Mouse (Mus musculus): ENCODE results near the gene Olfr510. TPM values are rescaled to one million over a fixed set of nuclear protein-coding genes. Genes with fewer than 3 reads are reported as not detected.
"Not testable (repeated sequence)": the region's sequence is repeated elsewhere in the genome, so short reads cannot be mapped to it uniquely, and the experiment has no call there.

The Olfr510 gene
- not detected in 2 replicates for polyA plus RNA-seq (2014; fragmentation: Nextera tagmentation; extraction: Ambion mirVana)

GRCm38 (mm10) chr7:108666118-108666517, at the start of gene Olfr510:
Gene Olfr510, plus strand, starts transcription at chr7:108666418.
- Histone ChIP-seq H3K4me1 (ENCODE audit: control insufficient read depth, insufficient read depth, low read length) (no peaks in the 10 kb centered on the region), H3K9me3 (ENCODE audit: control insufficient read depth, low read length) (no peaks in the 10 kb centered on the region), H3K27ac (ENCODE audit: low read depth, low read length) (no peak within 1 kb of the TSS), H3K27me3 (ENCODE audit: control insufficient read depth, insufficient read depth, low read length) (no peaks in the 10 kb centered on the region), H3K4me3 (ENCODE audit: low read length) (no peak within 1 kb of the TSS), H3K36me3 (ENCODE audit: control insufficient read depth, insufficient read depth, low read length) (no peaks in the 10 kb centered on the region), H3K4me2 (replicated peaks; ENCODE audit: low read depth, low read length) (no peak within 1 kb of the TSS), H3K9ac (ENCODE audit: low read depth, low read length) (no peak within 1 kb of the TSS)
- ATAC-seq (ENCODE audit: low FRiP score, low TSS enrichment) = no peak
- WGBS = 91% methylated on average over 1 of the region's 1 CpGs

- not testable (repeated sequence) for H3K9ac ChIP-seq (ENCODE audit: low read depth, low read length); ATAC-seq (ENCODE audit: low FRiP score, low TSS enrichment); H3K4me3 ChIP-seq (ENCODE audit: low read length); H3K27ac ChIP-seq (ENCODE audit: low read depth, low read length); H3K4me2 ChIP-seq (replicated peaks; ENCODE audit: low read depth, low read length); H3K36me3 ChIP-seq (ENCODE audit: control insufficient read depth, insufficient read depth, low read length); H3K9me3 ChIP-seq (ENCODE audit: control insufficient read depth, low read length); H3K27me3 ChIP-seq (ENCODE audit: control insufficient read depth, insufficient read depth, low read length); H3K4me1 ChIP-seq (ENCODE audit: control insufficient read depth, insufficient read depth, low read length)
- 61% methylated on average over 3 of the region's 3 CpGs for WGBS
Observed at GRCm38 (mm10) chr7:108616781-108617180, 49.4 kb upstream of the Olfr510 start.

GRCm38 (mm10) chr7:108621514-108621913, 44.7 kb upstream of the Olfr510 start, which contains the start of gene Olfr507:
Gene Olfr507, plus strand, starts transcription at chr7:108621814.
- Histone ChIP-seq H3K9ac (ENCODE audit: low read depth, low read length) (no peak within 1 kb of the TSS), H3K9me3 (ENCODE audit: control insufficient read depth, low read length) (no peaks in the 10 kb centered on the region), H3K4me2 (replicated peaks; ENCODE audit: low read depth, low read length) (no peak within 1 kb of the TSS), H3K27ac (ENCODE audit: low read depth, low read length) (no peak within 1 kb of the TSS), H3K27me3 (ENCODE audit: control insufficient read depth, insufficient read depth, low read length) (no peaks in the 10 kb centered on the region), H3K4me3 (ENCODE audit: low read length) (no peak within 1 kb of the TSS), H3K36me3 (ENCODE audit: control insufficient read depth, insufficient read depth, low read length) (no peaks in the 10 kb centered on the region), H3K4me1 (ENCODE audit: control insufficient read depth, insufficient read depth, low read length) (no peaks in the 10 kb centered on the region)
- WGBS = 80% methylated on average over 2 of the region's 2 CpGs
- ATAC-seq (ENCODE audit: low FRiP score, low TSS enrichment) = no peak

- no peaks in the 10 kb centered on the region for H3K9me3 ChIP-seq (ENCODE audit: control insufficient read depth, low read length)
- H3K4me1 ChIP-seq (ENCODE audit: control insufficient read depth, insufficient read depth, low read length) = no peaks in the 10 kb centered on the region
- no peak for ATAC-seq (ENCODE audit: low FRiP score, low TSS enrichment)
- no peak within 1 kb of the TSS for H3K27ac ChIP-seq (ENCODE audit: low read depth, low read length)
- H3K27me3 ChIP-seq (ENCODE audit: control insufficient read depth, insufficient read depth, low read length) = no peaks in the 10 kb centered on the region
- H3K4me2 ChIP-seq (replicated peaks; ENCODE audit: low read depth, low read length) = no peak within 1 kb of the TSS
- no peak within 1 kb of the TSS for H3K4me3 ChIP-seq (ENCODE audit: low read length)
- no peak within 1 kb of the TSS for H3K9ac ChIP-seq (ENCODE audit: low read depth, low read length)
- 86% methylated on average over 3 of the region's 3 CpGs for WGBS
- H3K36me3 ChIP-seq (ENCODE audit: control insufficient read depth, insufficient read depth, low read length) = no peaks in the 10 kb centered on the region
Observed at GRCm38 (mm10) chr7:108629694-108630093, 36.5 kb upstream of the Olfr510 start, which contains the start of gene Olfr508. Gene Olfr508, plus strand, starts transcription at chr7:108629994.

GRCm38 (mm10) chr7:108651806-108652205, 14.4 kb upstream of the Olfr510 start, which contains the start of gene Olfr509:
Gene Olfr509, minus strand, starts transcription at chr7:108651906.
- Histone ChIP-seq H3K4me1 (ENCODE audit: control insufficient read depth, insufficient read depth, low read length) (no peaks in the 10 kb centered on the region), H3K4me3 (ENCODE audit: low read length) (no peak within 1 kb of the TSS), H3K9me3 (ENCODE audit: control insufficient read depth, low read length) (no peaks in the 10 kb centered on the region), H3K4me2 (replicated peaks; ENCODE audit: low read depth, low read length) (no peak within 1 kb of the TSS), H3K27me3 (ENCODE audit: control insufficient read depth, insufficient read depth, low read length) (no peaks in the 10 kb centered on the region), H3K36me3 (ENCODE audit: control insufficient read depth, insufficient read depth, low read length) (no peaks in the 10 kb centered on the region), H3K9ac (ENCODE audit: low read depth, low read length) (no peak within 1 kb of the TSS), H3K27ac (ENCODE audit: low read depth, low read length) (no peak within 1 kb of the TSS)
- ATAC-seq (ENCODE audit: low FRiP score, low TSS enrichment) = no peak

- no peak overlapping the region for H3K4me3 ChIP-seq (ENCODE audit: low read length)
- no peak overlapping the region for H3K27ac ChIP-seq (ENCODE audit: low read depth, low read length)
- no peaks in the 10 kb centered on the region for H3K4me1 ChIP-seq (ENCODE audit: control insufficient read depth, insufficient read depth, low read length)
- no peak overlapping the region for H3K4me2 ChIP-seq (replicated peaks; ENCODE audit: low read depth, low read length)
- no peak for ATAC-seq (ENCODE audit: low FRiP score, low TSS enrichment)
- H3K27me3 ChIP-seq (ENCODE audit: control insufficient read depth, insufficient read depth, low read length) = no peaks in the 10 kb centered on the region
- H3K9ac ChIP-seq (ENCODE audit: low read depth, low read length) = no peak overlapping the region
- WGBS = 92% methylated on average over 3 of the region's 3 CpGs
- no peaks in the 10 kb centered on the region for H3K36me3 ChIP-seq (ENCODE audit: control insufficient read depth, insufficient read depth, low read length)
- H3K9me3 ChIP-seq (ENCODE audit: control insufficient read depth, low read length) = no peaks in the 10 kb centered on the region
Observed at GRCm38 (mm10) chr7:108662419-108662818, 3.8 kb upstream of the Olfr510 start.

GRCm38 (mm10) chr7:108671058-108671457, 4.8 kb downstream of the Olfr510 start:
- Histone ChIP-seq H3K4me1 (ENCODE audit: control insufficient read depth, insufficient read depth, low read length) (no peaks in the 10 kb centered on the region), H3K9me3 (ENCODE audit: control insufficient read depth, low read length) (no peaks in the 10 kb centered on the region), H3K4me2 (replicated peaks; ENCODE audit: low read depth, low read length) (no peak overlapping the region), H3K27me3 (ENCODE audit: control insufficient read depth, insufficient read depth, low read length) (no peaks in the 10 kb centered on the region), H3K27ac (ENCODE audit: low read depth, low read length) (no peak overlapping the region), H3K9ac (ENCODE audit: low read depth, low read length) (no peak overlapping the region), H3K36me3 (ENCODE audit: control insufficient read depth, insufficient read depth, low read length) (no peaks in the 10 kb centered on the region), H3K4me3 (ENCODE audit: low read length) (no peak overlapping the region)
- WGBS = 80% methylated on average over 1 of the region's 1 CpGs
- ATAC-seq (ENCODE audit: low FRiP score, low TSS enrichment) = no peak

- no peak overlapping the region for H3K9ac ChIP-seq (ENCODE audit: low read depth, low read length)
- no peaks in the 10 kb centered on the region for H3K4me1 ChIP-seq (ENCODE audit: control insufficient read depth, insufficient read depth, low read length)
- no peaks in the 10 kb centered on the region for H3K36me3 ChIP-seq (ENCODE audit: control insufficient read depth, insufficient read depth, low read length)
- no peak for ATAC-seq (ENCODE audit: low FRiP score, low TSS enrichment)
- H3K4me2 ChIP-seq (replicated peaks; ENCODE audit: low read depth, low read length) = no peak overlapping the region
- H3K9me3 ChIP-seq (ENCODE audit: control insufficient read depth, low read length) = no peaks in the 10 kb centered on the region
- no peak overlapping the region for H3K27ac ChIP-seq (ENCODE audit: low read depth, low read length)
- H3K27me3 ChIP-seq (ENCODE audit: control insufficient read depth, insufficient read depth, low read length) = no peaks in the 10 kb centered on the region
- H3K4me3 ChIP-seq (ENCODE audit: low read length) = no peak overlapping the region
- WGBS = 81% methylated on average over 4 of the region's 4 CpGs
Observed at GRCm38 (mm10) chr7:108678886-108679285, 12.7 kb downstream of the Olfr510 start.

GRCm38 (mm10) chr7:108713020-108713419, 46.8 kb downstream of the Olfr510 start, which contains the start of gene Olfr512:
Gene Olfr512, plus strand, starts transcription at chr7:108713320.
- no peak for ATAC-seq (ENCODE audit: low FRiP score, low TSS enrichment)
- H3K4me2 ChIP-seq (replicated peaks; ENCODE audit: low read depth, low read length) = no peak within 1 kb of the TSS
- H3K27ac ChIP-seq (ENCODE audit: low read depth, low read length) = no peak within 1 kb of the TSS
- no peaks in the 10 kb centered on the region for H3K9me3 ChIP-seq (ENCODE audit: control insufficient read depth, low read length)
- no peaks in the 10 kb centered on the region for H3K27me3 ChIP-seq (ENCODE audit: control insufficient read depth, insufficient read depth, low read length)
- H3K36me3 ChIP-seq (ENCODE audit: control insufficient read depth, insufficient read depth, low read length) = no peaks in the 10 kb centered on the region
- H3K4me1 ChIP-seq (ENCODE audit: control insufficient read depth, insufficient read depth, low read length) = no peaks in the 10 kb centered on the region
- no peak within 1 kb of the TSS for H3K4me3 ChIP-seq (ENCODE audit: low read length)
- H3K9ac ChIP-seq (ENCODE audit: low read depth, low read length) = no peak within 1 kb of the TSS
